25 mouse cellular contexts compared by ENCODE assay signal in genomic region chr9:34806854-34807253, GRCm38 (mm10).
DNase-seq lines count a peak whose midpoint lies in the region; TF ChIP-seq lines count a peak whose summit lies in the region.
"Had no signal": no experiment of that assay in that cellular context is flagged by ENCODE, and none has a peak within 500 bp of the region (broad histone marks: within the 10 kb centered on the region; RNA-seq: fewer than 3 reads in every experiment).

No protein-coding gene starts in this region.

- DNase-seq in kidney, adult 9 months, result peak; percentile 1
- no peak for DNase-seq in kidney, postnatal 36 days
- peak; percentile 64 for DNase-seq in cerebellum, adult 11-12 months
- DNase-seq in cerebellum, adult 2 months, result peak; percentile 61 to 83
- DNase-seq in cerebellum, adult 9-11 months, result peak; percentile 77
- no peak for DNase-seq in thymus, postnatal 4 days
- no peak for DNase-seq in thymus, postnatal 0 days (ENCODE audit: low spot score)
- no peak for DNase-seq in retina, embryonic 14.5 days (ENCODE audit: low spot score)
- DNase-seq: adrenal gland, adult 8-10 months; adrenal gland, postnatal 25 days; embryo, embryonic 11 days; gastrocnemius, postnatal 25 days; heart, adult 18-20 months; heart, postnatal 10 days; heart, postnatal 36 days had no signal

- WGBS in cerebellum, adult 2 months, result 33% methylated on average over 3 of the region's 3 CpGs

- H3K4me3 ChIP-seq in cerebellum, adult 2 months (replicated peaks; ENCODE audit: insufficient read depth, low read depth, low read length), result no peak overlapping the region
- H3K4me3 ChIP-seq: embryonic facial prominence, embryonic 10.5 days; embryonic facial prominence, embryonic 13.5 days; erythroblast, embryonic 14.5 days; forebrain, embryonic 12.5 days; forebrain, embryonic 15.5 days; heart, embryonic 12.5 days; heart, embryonic 15.5 days; hindbrain, embryonic 10.5 days had no signal

- no peaks in the 10 kb centered on the region for H3K27me3 ChIP-seq in cerebellum, adult 2 months (ENCODE audit: control insufficient read depth, insufficient read depth, low read length)
- H3K27me3 ChIP-seq: embryonic facial prominence, embryonic 13.5 days; forebrain, embryonic 12.5 days; forebrain, embryonic 15.5 days; heart, embryonic 12.5 days; heart, embryonic 15.5 days had no signal

- TF ChIP-seq POLR2A in cerebellum, adult 2 months (IDR thresholded peaks at IDR 0.05; ENCODE audit: borderline replicate concordance, insufficient read depth, low read length), result no peak

- TF ChIP-seq CTCF in cerebellum, adult 2 months (IDR thresholded peaks at IDR 0.05; ENCODE audit: borderline replicate concordance, insufficient read depth, low read depth, low read length), result no peak

- peak overlapping the region; percentile 43; the same call in 1 of the 2 replicates for H3K27ac ChIP-seq in cerebellum, adult 2 months (ENCODE audit: insufficient read depth, low read length)
- H3K27ac ChIP-seq: embryonic facial prominence, embryonic 10.5 days; embryonic facial prominence, embryonic 13.5 days; forebrain, embryonic 12.5 days; forebrain, embryonic 15.5 days; heart, embryonic 15.5 days; hindbrain, embryonic 10.5 days; hindbrain, embryonic 14.5 days; hindbrain, postnatal 0 days had no signal

- peaks cover 21% of the 10 kb centered on the region for H3K4me1 ChIP-seq in cerebellum, adult 2 months (ENCODE audit: control insufficient read depth, insufficient read depth, low read length)
- H3K4me1 ChIP-seq: embryonic facial prominence, embryonic 10.5 days; embryonic facial prominence, embryonic 13.5 days; forebrain, embryonic 12.5 days; forebrain, embryonic 15.5 days; heart, embryonic 12.5 days; heart, embryonic 15.5 days; hindbrain, embryonic 10.5 days had no signal

Comparison
In these comparisons a context has a peak if more than half of its experiments do, and no peak if none do; other contexts are left out.
1. DNase-seq: peak in kidney, adult 9 months (single experiment), cerebellum, adult 11-12 months (single experiment), cerebellum, adult 2 months (2 of 2) and cerebellum, adult 9-11 months (single experiment); none in kidney, postnatal 36 days (0 of 2), thymus, postnatal 4 days (single experiment), thymus, postnatal 0 days (single experiment) and retina, embryonic 14.5 days (single experiment).